In the genomic region with DNA sequence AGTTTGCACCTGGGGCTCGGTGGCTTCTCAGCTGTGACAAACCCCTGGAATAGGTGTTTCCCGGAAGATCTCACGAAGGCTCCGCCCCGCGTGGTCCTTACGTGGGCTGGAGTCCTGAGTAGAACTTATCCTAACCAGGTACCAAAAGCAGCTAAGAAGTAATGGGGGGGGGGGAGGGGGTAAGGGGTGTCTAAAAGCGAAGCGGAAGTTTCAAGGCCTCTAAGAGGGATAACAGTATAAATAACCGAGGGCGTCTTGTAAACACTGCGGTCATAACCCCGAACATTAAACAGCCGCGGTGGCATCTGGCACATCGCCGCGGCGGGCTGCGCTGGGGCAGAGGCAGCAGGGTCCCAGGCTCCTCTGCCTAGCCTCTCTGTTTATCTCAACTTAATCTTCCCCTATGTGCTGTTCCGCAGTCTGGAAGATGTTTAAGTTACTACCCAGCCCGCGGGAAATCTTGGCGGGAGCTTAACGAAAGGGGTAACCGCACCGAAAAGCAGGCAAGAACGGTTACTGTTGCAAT, we compare ENCODE assay signal across 10 mouse cellular contexts. TPM values are rescaled to one million over a fixed set of nuclear protein-coding genes. Genes with fewer than 3 reads are reported as not detected.
DNase-seq lines count a peak whose midpoint lies in the region; ATAC-seq and TF ChIP-seq lines count a peak whose summit lies in the region.
"Had no signal": no experiment of that assay in that cellular context is flagged by ENCODE, and none has a peak within 500 bp of the region (broad histone marks: within the 10 kb centered on the region; RNA-seq: fewer than 3 reads in every experiment).

No protein-coding gene starts in this region.

- 3% methylated on average over 28 of the region's 28 CpGs for WGBS in kidney, postnatal 0 days
- under 1% methylated on average over 28 of the region's 28 CpGs for WGBS in embryonic facial prominence, embryonic 14.5 days
- WGBS in limb, embryonic 12.5 days: under 1% methylated on average over 28 of the region's 28 CpGs

- DNase-seq in kidney, postnatal 0 days (ENCODE audit: low spot score): peak; percentile 53
- DNase-seq in kidney, postnatal 25 days: no peak
- DNase-seq in embryonic facial prominence, embryonic 14.5 days (ENCODE audit: low spot score): no peak
- DNase-seq in retina, embryonic 14.5 days (ENCODE audit: low spot score): peak; percentile 50
- DNase-seq in left cerebral cortex, postnatal 14 days (ENCODE audit: low spot score in 2 of 2): no peak
- no peak for DNase-seq in urinary bladder, postnatal 36 days (ENCODE audit: low spot score in 2 of 2)
- DNase-seq in cerebellum, postnatal 25 days: no peak
- DNase-seq: adrenal gland, adult 8-10 months had no signal

- TF ChIP-seq CTCF in kidney, postnatal 0 days (IDR thresholded peaks at IDR 0.05; ENCODE audit: low read depth): no peak

- peak overlapping the region; percentile 33 for H3K4me3 ChIP-seq in kidney, postnatal 0 days (replicated peaks; ENCODE audit: low read depth, low read length)
- peak overlapping the region; percentile 6; the same call in 1 of the 2 replicates for H3K4me3 ChIP-seq in embryonic facial prominence, embryonic 14.5 days (ENCODE audit: low read depth, low read length)
- H3K4me3 ChIP-seq in limb, embryonic 12.5 days (replicated peaks): peak overlapping the region; percentile 14; the same call in 1 of the 2 replicates
- H3K4me3 ChIP-seq: myocyte had no signal

- peaks cover 6% of the 10 kb centered on the region; the same call in 1 of the 2 replicates for H3K4me1 ChIP-seq in kidney, postnatal 0 days (replicated peaks; ENCODE audit: insufficient read depth, low read length)
- no peaks in the 10 kb centered on the region for H3K4me1 ChIP-seq in embryonic facial prominence, embryonic 14.5 days (ENCODE audit: control insufficient read depth, insufficient read depth, low read length)
- H3K4me1 ChIP-seq in limb, embryonic 12.5 days (replicated peaks): peaks cover 29% of the 10 kb centered on the region

- H3K9me3 ChIP-seq in kidney, postnatal 0 days (replicated peaks; ENCODE audit: low read length): no peaks in the 10 kb centered on the region
- no peaks in the 10 kb centered on the region for H3K9me3 ChIP-seq in embryonic facial prominence, embryonic 14.5 days (ENCODE audit: control insufficient read depth, low read length)
- H3K9me3 ChIP-seq in limb, embryonic 12.5 days: no peaks in the 10 kb centered on the region

- ATAC-seq in kidney, postnatal 0 days (replicated peaks; ENCODE audit: low FRiP score, low read depth): no peak
- ATAC-seq in embryonic facial prominence, embryonic 14.5 days (ENCODE audit: low read depth): no peak
- no peak for ATAC-seq in limb, embryonic 12.5 days (ENCODE audit: insufficient number of reproducible peaks, insufficient read depth, low FRiP score, low TSS enrichment, low read depth)

- peak overlapping the region; percentile 45 for H3K9ac ChIP-seq in kidney, postnatal 0 days (ENCODE audit: low read depth, low read length)
- no peak overlapping the region for H3K9ac ChIP-seq in embryonic facial prominence, embryonic 14.5 days (ENCODE audit: low read depth, low read length)
- H3K9ac ChIP-seq in limb, embryonic 12.5 days (replicated peaks): no peak overlapping the region

- H3K36me3 ChIP-seq in kidney, postnatal 0 days (ENCODE audit: insufficient read depth, low read length): no peaks in the 10 kb centered on the region
- no peaks in the 10 kb centered on the region for H3K36me3 ChIP-seq in embryonic facial prominence, embryonic 14.5 days (ENCODE audit: control insufficient read depth, insufficient read depth, low read length)
- H3K36me3 ChIP-seq in limb, embryonic 12.5 days: no peaks in the 10 kb centered on the region

- intact Hi-C loops in left cerebral cortex, postnatal 14 days (cut with DNase I): no loop called here

- H3K27me3 ChIP-seq in kidney, postnatal 0 days (ENCODE audit: insufficient read depth, low read length): no peaks in the 10 kb centered on the region
- peaks cover 85% of the 10 kb centered on the region for H3K27me3 ChIP-seq in embryonic facial prominence, embryonic 14.5 days (replicated peaks; ENCODE audit: control insufficient read depth, insufficient read depth, low read length)
- H3K27me3 ChIP-seq in limb, embryonic 12.5 days: peaks cover 90% of the 10 kb centered on the region

- H3K4me2 ChIP-seq in kidney, postnatal 0 days (ENCODE audit: low read length): peak overlapping the region; percentile 55
- peak overlapping the region; percentile 24; the same call in 1 of the 2 replicates for H3K4me2 ChIP-seq in embryonic facial prominence, embryonic 14.5 days (ENCODE audit: low read depth, low read length)
- peak overlapping the region; percentile 39 for H3K4me2 ChIP-seq in limb, embryonic 12.5 days

- peak overlapping the region; percentile 70 for H3K27ac ChIP-seq in kidney, postnatal 0 days
- no peak overlapping the region for H3K27ac ChIP-seq in embryonic facial prominence, embryonic 14.5 days (replicated peaks; ENCODE audit: low read depth, low read length)
- no peak overlapping the region for H3K27ac ChIP-seq in limb, embryonic 12.5 days

RNA-seq across cellular contexts. Expression of gene Tcf21, which starts 3.7 kb away (rescaled TPM):
- polyA plus RNA-seq in kidney, postnatal 0 days (2015; fragmentation: Nextera tagmentation; extraction: Ambion mirVana): 413 and 438 TPM in 2 replicates
- 2.0 and 3.0 TPM in 2 replicates for polyA plus RNA-seq in embryonic facial prominence, embryonic 14.5 days (2014; fragmentation: Nextera tagmentation; extraction: Ambion mirVana)
- polyA plus RNA-seq in limb, embryonic 12.5 days (2016; fragmentation: Nextera tagmentation; extraction: Ambion mirVana): 0.22 and 0.59 TPM in 2 replicates
- total RNA-seq in left cerebral cortex, postnatal 14 days (2021): not detected
- polyA plus RNA-seq: myocyte had no signal

Comparison
In these comparisons a context has a peak if more than half of its experiments do, and no peak if none do; other contexts are left out.
1. DNase-seq: peak in kidney, postnatal 0 days (single experiment) and retina, embryonic 14.5 days (single experiment); none in kidney, postnatal 25 days (0 of 2), embryonic facial prominence, embryonic 14.5 days (single experiment), left cerebral cortex, postnatal 14 days (0 of 2), urinary bladder, postnatal 36 days (0 of 2) and cerebellum, postnatal 25 days (0 of 2).
2. RNA of gene Tcf21, which starts 3.7 kb away (polyA plus RNA-seq): 413 to 438 TPM in kidney, postnatal 0 days; 2.0 to 3.0 TPM in embryonic facial prominence, embryonic 14.5 days and 0.22 to 0.59 TPM in limb, embryonic 12.5 days; every median in the first group is over 100 times any median in the second.
3. Peak in every context shown above with its lines, with median percentiles within 50 percentile points of each other: H3K4me2 ChIP-seq and H3K4me3 ChIP-seq.